Mouse (Mus musculus): ENCODE measurements around the gene Spock1.

Gene Spock1

GRCm38 (mm10) chr13:57459978-57460377 lies 448.2 kb downstream of the Spock1 start:
- no peak for DNase-seq

- DNase-seq = peak; percentile 21 to 38
Measured at GRCm38 (mm10) chr13:57450189-57450821, 457.8 kb downstream of the Spock1 start.

- no peak for DNase-seq
Measured at GRCm38 (mm10) chr13:57448906-57449305, 459.2 kb downstream of the Spock1 start.

GRCm38 (mm10) chr13:57444977-57445376 lies 463.2 kb downstream of the Spock1 start:
- DNase-seq = no peak

GRCm38 (mm10) chr13:57440111-57440510 lies 468.0 kb downstream of the Spock1 start:
- no peak for DNase-seq

GRCm38 (mm10) chr13:57435726-57436220 lies 472.4 kb downstream of the Spock1 start:
- no peak for DNase-seq

- no peak for DNase-seq
Measured at GRCm38 (mm10) chr13:57433848-57434247, 474.3 kb downstream of the Spock1 start.

GRCm38 (mm10) chr13:57431815-57432214 lies 476.3 kb downstream of the Spock1 start:
- no peak for DNase-seq

- DNase-seq = no peak
Measured at GRCm38 (mm10) chr13:57428840-57429239, 479.3 kb downstream of the Spock1 start.

GRCm38 (mm10) chr13:57418781-57419180 lies 489.4 kb downstream of the Spock1 start:
- no peak for DNase-seq

GRCm38 (mm10) chr13:57414716-57415115 lies 493.4 kb downstream of the Spock1 start:
- no peak for DNase-seq

- DNase-seq = no peak
Measured at GRCm38 (mm10) chr13:57407666-57408065, 500.5 kb downstream of the Spock1 start.

- no peak for DNase-seq
Measured at GRCm38 (mm10) chr13:57402386-57402785, 505.7 kb downstream of the Spock1 start.

- DNase-seq = no peak
Measured at GRCm38 (mm10) chr13:57372141-57372700, 535.9 kb downstream of the Spock1 start.

Measured in kidney, postnatal 4 days (tissue).